Mouse (Mus musculus) kidney, postnatal 0 days (tissue): Measurements from ENCODE around the gene S1pr2. TPM values are rescaled to one million over a fixed set of nuclear protein-coding genes. Genes with fewer than 3 reads are reported as not detected.

ENCODE experiments used
- ATAC-seq: fragments of 200-750 bp; cut with Nextera tagmentation; replicated peaks from 2 replicates; pipeline ENCODE4 v1.8.0; 2017; ENCODE audit warnings: low read depth, moderate number of reproducible peaks, moderate TSS enrichment, moderate library complexity; ENCODE audit not compliant: low FRiP score
- DNase-seq: peaks from one replicate; pipeline ENCODE4 v3.0.0-alpha.2; 2016; ENCODE audit warnings: low spot score
- H3K27ac ChIP-seq: fragments of 300-500 bp; sonication (generic); 2 replicates; pipeline ENCODE4 v1.5.1; 2014; ENCODE audit warnings: mild to moderate bottlenecking
- H3K27me3 ChIP-seq: fragments of 300-500 bp; sonication (generic); 2 replicates; pipeline ENCODE4 v1.6.1; 2014; ENCODE audit warnings: low read length, mixed read lengths; ENCODE audit not compliant: insufficient read depth
- H3K36me3 ChIP-seq: fragments of 300-500 bp; sonication (generic); 2 replicates; pipeline ENCODE4 v1.6.1; 2014; ENCODE audit warnings: low read length, mixed read lengths; ENCODE audit not compliant: insufficient read depth
- H3K4me1 ChIP-seq: fragments of 300-500 bp; sonication (generic); replicated peaks from 2 replicates; pipeline ENCODE4 v1.6.1; 2014; ENCODE audit warnings: antibody characterized with exemption, low read length, mixed read lengths; ENCODE audit not compliant: insufficient read depth
- H3K4me2 ChIP-seq: fragments of 300-500 bp; sonication (generic); 2 replicates; pipeline ENCODE4 v1.6.1; 2014; ENCODE audit warnings: mild to moderate bottlenecking, low read length, moderate library complexity, mixed read lengths
- H3K4me3 ChIP-seq: fragments of 300-500 bp; sonication (generic); replicated peaks from 2 replicates; pipeline ENCODE4 v1.5.1; 2014; ENCODE audit warnings: low read depth, low read length
- H3K9ac ChIP-seq: fragments of 300-500 bp; sonication (generic); 2 replicates; pipeline ENCODE4 v1.6.1; 2014; ENCODE audit warnings: low read depth, low read length
- H3K9me3 ChIP-seq: fragments of 300-500 bp; sonication (generic); replicated peaks from 2 replicates; pipeline ENCODE4 v1.6.1; 2016; ENCODE audit warnings: low read length, inconsistent platforms, mixed read lengths
- CTCF ChIP-seq: IDR thresholded peaks from 2 replicates; pipeline ENCODE4 v1.5.1; 2016; ENCODE audit warnings: antibody characterized with exemption, low read depth, mild to moderate bottlenecking, moderate library complexity
- WGBS: fragments of 180-500 bp; shearing (Covaris S2); extraction: QIAGEN DNeasy Blood & Tissue Kit; methylation state at CpG from one replicate; pipeline ENCODE4 v1.1.7; 2014; 5-methylcytosine and 5-hydroxymethylcytosine counted together
- polyA plus RNA-seq: library from polyadenylated mRNA; unstranded; fragments of >200 nt; fragmentation: Nextera tagmentation; extraction: Ambion mirVana; gene quantifications from 2 replicates; pipeline ENCODE4 v1.2.1, GENCODE M21; 2015

S1pr2 gene
- polyA plus RNA-seq, 1 experiment from 2014 or later, result 23.3 TPM

- Histone ChIP-seq H3K9ac (no peak overlapping the region), H3K4me3 (no peak overlapping the region), H3K4me1 (no peaks in the 10 kb centered on the region), H3K4me2 (no peak overlapping the region), H3K27me3 (no peaks in the 10 kb centered on the region), H3K9me3 (no peaks in the 10 kb centered on the region), H3K36me3 (peaks cover 26% of the 10 kb centered on the region), H3K27ac (no peak overlapping the region)
- no peak for TF ChIP-seq CTCF
- no peak for DNase-seq
- ATAC-seq, result no peak
- 83% methylated on average over 4 of the region's 4 CpGs for WGBS
Observed at GRCm38 (mm10) chr9:20965606-20966005, 11.0 kb downstream of the S1pr2 start.

- no peak for ATAC-seq
- Histone ChIP-seq H3K27ac (no peak overlapping the region), H3K27me3 (no peaks in the 10 kb centered on the region), H3K9ac (no peak overlapping the region), H3K36me3 (peaks cover 5% of the 10 kb centered on the region; the same call in 1 of the 2 replicates), H3K4me3 (no peak overlapping the region), H3K4me1 (no peaks in the 10 kb centered on the region), H3K9me3 (no peaks in the 10 kb centered on the region), H3K4me2 (no peak overlapping the region)
- no peak for DNase-seq
- TF ChIP-seq CTCF, result no peak
- WGBS, result 63% methylated on average over 9 of the region's 9 CpGs
Observed at GRCm38 (mm10) chr9:20961557-20961956, 15.0 kb downstream of the S1pr2 start.

- no peak for DNase-seq
- 87% methylated on average over 2 of the region's 2 CpGs for WGBS
- no peak for ATAC-seq
- TF ChIP-seq CTCF, result no peak
- H3K4me2 ChIP-seq, result no peak within 1 kb of the TSS
- H3K9ac ChIP-seq, result no peak within 1 kb of the TSS
- H3K4me1 ChIP-seq, result no peaks in the 10 kb centered on the region
- H3K27me3 ChIP-seq, result no peaks in the 10 kb centered on the region
- no peak within 1 kb of the TSS for H3K27ac ChIP-seq
- H3K9me3 ChIP-seq, result no peaks in the 10 kb centered on the region
- H3K4me3 ChIP-seq, result no peak within 1 kb of the TSS
- H3K36me3 ChIP-seq, result no peaks in the 10 kb centered on the region
Observed at GRCm38 (mm10) chr9:20959430-20959938, 17.1 kb downstream of the S1pr2 start, which contains the start of gene Dnmt1. Gene Dnmt1, minus strand, starts transcription at chr9:20959888.

DNA sequence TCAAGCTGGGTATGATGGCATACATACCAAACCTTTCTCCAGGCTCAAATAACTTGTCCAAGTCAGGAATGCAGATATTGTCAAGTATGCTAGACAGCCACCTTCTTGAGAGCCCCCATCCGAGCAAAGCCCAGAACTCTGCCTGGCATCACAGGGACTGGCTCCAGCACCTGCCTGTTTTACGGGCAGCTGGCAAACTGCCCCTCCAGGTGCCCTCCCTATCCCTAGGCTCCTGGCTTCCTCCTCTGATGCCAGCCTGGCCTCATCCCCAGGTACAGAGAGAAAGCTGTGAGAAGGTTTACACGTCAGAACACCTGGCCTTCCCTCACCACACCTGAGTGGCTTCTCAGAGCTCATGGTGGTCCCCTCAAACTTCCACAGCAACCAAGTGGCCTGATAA lies 19.6 kb downstream of the S1pr2 start:
- DNase-seq, result no peak
- H3K4me3 ChIP-seq, result no peak overlapping the region
- H3K9me3 ChIP-seq, result no peaks in the 10 kb centered on the region
- no peak overlapping the region for H3K4me2 ChIP-seq
- no peak for TF ChIP-seq CTCF
- H3K9ac ChIP-seq, result no peak overlapping the region
- no peaks in the 10 kb centered on the region for H3K4me1 ChIP-seq
- no peaks in the 10 kb centered on the region for H3K36me3 ChIP-seq
- WGBS, result 81% methylated on average over 3 of the region's 3 CpGs
- H3K27ac ChIP-seq, result no peak overlapping the region
- H3K27me3 ChIP-seq, result no peaks in the 10 kb centered on the region
- ATAC-seq, result no peak

DNA sequence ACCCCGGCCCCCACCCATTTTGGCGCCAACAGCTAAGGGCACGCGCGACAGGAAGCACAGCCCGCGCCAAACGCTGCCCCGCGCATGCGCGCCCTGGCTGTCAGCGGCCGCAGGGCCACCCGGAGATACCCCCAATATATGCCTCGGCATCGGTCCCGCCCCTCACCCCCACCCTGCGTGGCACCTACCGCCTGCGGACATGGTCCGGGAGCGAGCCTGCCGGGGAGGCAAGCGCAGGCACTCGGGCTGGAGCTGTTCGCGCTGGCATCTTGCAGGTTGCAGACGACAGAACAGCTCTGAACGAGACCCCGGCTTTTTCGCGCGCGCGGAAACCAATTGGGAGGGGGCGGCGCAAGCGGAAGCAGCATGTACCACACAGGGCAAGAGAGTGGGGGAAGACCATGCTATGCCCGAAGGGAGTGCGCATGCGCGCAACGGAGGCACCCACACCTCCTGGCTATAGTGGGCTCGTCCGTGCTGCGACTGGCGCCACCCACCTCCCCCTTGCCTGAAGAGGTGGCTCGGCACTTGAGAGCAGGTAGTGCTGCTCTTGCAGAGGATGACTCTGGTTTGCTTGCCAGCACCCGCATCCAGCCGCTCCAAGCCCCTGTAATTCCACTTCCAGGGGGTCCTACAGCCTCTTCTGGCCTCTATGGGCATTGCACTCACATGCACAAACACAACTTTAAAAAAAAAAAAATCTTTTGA lies 23.9 kb downstream of the S1pr2 start:
- no peaks in the 10 kb centered on the region for H3K27me3 ChIP-seq
- peak overlapping the region; percentile 78 for H3K4me3 ChIP-seq
- TF ChIP-seq CTCF, result peak; percentile 36; the same call in 1 of the 2 replicates
- peak overlapping the region; percentile 84 for H3K4me2 ChIP-seq
- DNase-seq, result peak; percentile 99
- ATAC-seq, result peak; percentile 98
- H3K9ac ChIP-seq, result peak overlapping the region; percentile 75
- H3K36me3 ChIP-seq, result no peaks in the 10 kb centered on the region
- under 1% methylated on average over 51 of the region's 51 CpGs for WGBS
- no peaks in the 10 kb centered on the region; the same call in 1 of the 2 replicates for H3K4me1 ChIP-seq
- H3K9me3 ChIP-seq, result no peaks in the 10 kb centered on the region
- peak overlapping the region; percentile 70 for H3K27ac ChIP-seq

DNA sequence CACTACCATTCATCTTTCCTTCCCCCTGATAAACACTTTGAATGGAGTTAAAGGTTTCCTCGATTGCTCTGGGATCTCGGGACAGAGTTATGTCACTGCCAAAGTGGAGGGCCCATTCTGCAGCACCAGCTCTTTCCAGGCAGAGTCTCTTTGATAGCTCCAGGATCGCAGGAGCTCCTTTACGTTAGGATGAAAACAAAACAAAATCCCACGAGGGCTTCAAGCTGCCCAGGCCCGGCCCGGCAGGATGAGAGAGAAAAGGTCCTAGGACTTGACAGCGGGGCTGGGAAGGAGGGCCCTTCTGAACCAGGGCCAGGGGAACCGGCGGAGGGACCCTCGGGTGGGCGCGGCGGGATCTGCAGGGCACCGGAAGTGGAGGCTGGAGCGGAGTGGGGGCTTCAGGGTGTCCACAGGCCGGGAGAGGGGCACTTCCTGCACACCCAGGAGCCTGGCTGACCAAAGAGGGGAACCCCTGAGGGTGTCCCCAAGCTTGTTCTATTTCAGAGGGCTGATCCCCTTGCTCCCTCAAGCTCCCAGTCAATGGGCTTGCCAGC lies 24.5 kb downstream of the S1pr2 start:
- DNase-seq (peak; percentile 52), ATAC-seq (peak; percentile 52)
- no peaks in the 10 kb centered on the region; the same call in 1 of the 2 replicates for H3K4me1 ChIP-seq
- peak overlapping the region; percentile 78 for H3K4me3 ChIP-seq
- 0% methylated on average over 17 of the region's 17 CpGs for WGBS
- peak overlapping the region; percentile 84 for H3K4me2 ChIP-seq
- H3K27me3 ChIP-seq, result no peaks in the 10 kb centered on the region
- H3K9ac ChIP-seq, result peak overlapping the region; percentile 75
- peak overlapping the region; percentile 70 for H3K27ac ChIP-seq
- no peaks in the 10 kb centered on the region for H3K36me3 ChIP-seq
- TF ChIP-seq CTCF, result no peak
- no peaks in the 10 kb centered on the region for H3K9me3 ChIP-seq
